Mouse (Mus musculus) MEL (cell line): Measurements from ENCODE around the gene Atp13a4.

Experiments used
- CHD2 ChIP-seq: IDR thresholded peaks from 2 replicates; pipeline ENCODE4 v1.6.1; 2011; ENCODE audit warnings: low read length, improper control_type of control experiment
- CTCF ChIP-seq, 3 experiments: IDR thresholded peaks in 2 of 3; conservative IDR thresholded peaks in 1 of 3; 2 replicates each; pipeline ENCODE4 v1.5.1; 2011 to 2012; ENCODE audit warnings: low read length in 3 of 3, low read depth in 2 of 3, mild to moderate bottlenecking in 2 of 3, improper control_type of control experiment in 1 of 3, inconsistent platforms in 1 of 3, mixed read lengths in 1 of 3, moderate library complexity in 1 of 3; ENCODE audit not compliant: control insufficient read depth in 1 of 3, insufficient read depth in 1 of 3, poor library complexity in 1 of 3, severe bottlenecking in 1 of 3
- GABPA ChIP-seq: IDR thresholded peaks from 2 replicates; pipeline ENCODE4 v1.6.1; 2012; ENCODE audit warnings: low read depth, mild to moderate bottlenecking, inconsistent platforms, low read length, improper control_type of control experiment, moderate library complexity
- GATA1 ChIP-seq: IDR thresholded peaks from 2 replicates; pipeline ENCODE4 v1.6.1; 2011; ENCODE audit warnings: low read depth, low read length, improper control_type of control experiment
- HCFC1 ChIP-seq: IDR thresholded peaks from 2 replicates; pipeline ENCODE4 v1.6.1; 2012; ENCODE audit warnings: low read depth, mild to moderate bottlenecking, inconsistent platforms, low read length, improper control_type of control experiment, moderate library complexity
- MAZ ChIP-seq: IDR thresholded peaks from 2 replicates; pipeline ENCODE4 v1.6.1; 2012; ENCODE audit warnings: low read depth, mild to moderate bottlenecking, inconsistent platforms, low read length, improper control_type of control experiment
- POLR2A ChIP-seq, 2 experiments: IDR thresholded peaks; 2 replicates each; pipeline ENCODE4 v1.6.1; 2011 to 2012; ENCODE audit warnings: low read length in 2 of 2, mild to moderate bottlenecking in 2 of 2, control low read depth in 1 of 2, improper control_type of control experiment in 1 of 2, low read depth in 1 of 2, moderate library complexity in 1 of 2; ENCODE audit not compliant: control insufficient read depth in 1 of 2, insufficient read depth in 1 of 2, poor library complexity in 1 of 2

- TF ChIP-seq CTCF (IDR thresholded peaks at IDR 0.05 in 2 of 3, conservative IDR thresholded peaks at IDR 0.05 in 1 of 3; ENCODE audit: control insufficient read depth in 1 of 3, insufficient read depth in 1 of 3, low read depth in 2 of 3, low read length in 3 of 3, poor library complexity in 1 of 3, severe bottlenecking in 1 of 3): no peak
- TF ChIP-seq GATA1: no peak
- TF ChIP-seq POLR2A (IDR thresholded peaks at IDR 0.05; ENCODE audit: control insufficient read depth in 1 of 2, insufficient read depth in 1 of 2, low read depth in 1 of 2, low read length in 2 of 2, poor library complexity in 1 of 2): no peak
- no peak for TF ChIP-seq HCFC1
- no peak for TF ChIP-seq GABPA
- TF ChIP-seq CHD2: no peak
- TF ChIP-seq MAZ: no peak
Measured at GRCm38 (mm10) chr16:29574013-29574412, 29.3 kb upstream of the Atp13a4 start.
